Mouse (Mus musculus) heart, postnatal 0 days (tissue): ENCODE measurements around the gene Syt12.

Experiments
- CTCF ChIP-seq: IDR thresholded peaks from 2 replicates; pipeline ENCODE4 v1.5.1; 2016; ENCODE audit warnings: antibody characterized with exemption, control low read depth, low read depth
- EP300 ChIP-seq: IDR thresholded peaks from 2 replicates; pipeline ENCODE4 v1.6.1; 2016; ENCODE audit warnings: antibody characterized with exemption, low read depth

GRCm38 (mm10) chr19:4497263-4497973, 20.2 kb upstream of the Syt12 start:
- TF ChIP-seq CTCF = peak; percentile 95
- TF ChIP-seq EP300 = no peak
